Mouse (Mus musculus) lung, postnatal 14 days (tissue): ENCODE data around the gene Srgap3.
A peak's percentile ranks its signal among the peaks of the same experiment; 100 is the strongest.
"Not testable (repeated sequence)": the region's sequence is repeated elsewhere in the genome, so short reads cannot be mapped to it uniquely, and the experiment has no call there.

Experiments used
- DNase-seq: peaks from one replicate; pipeline ENCODE4 v3.0.0; 2021

Gene Srgap3

GRCm38 (mm10) chr6:112733942-112734341 is 213.1 kb downstream of the Srgap3 start:
- no peak for DNase-seq

GRCm38 (mm10) chr6:112732434-112732833 is 214.6 kb downstream of the Srgap3 start:
- DNase-seq: no peak

- DNase-seq: no peak
These were observed 215.7 kb downstream of the Srgap3 start for GRCm38 (mm10) chr6:112731386-112731785.

GRCm38 (mm10) chr6:112728760-112729422 is 218.2 kb downstream of the Srgap3 start:
- peak; percentile 59 for DNase-seq

- no peak for DNase-seq
These were observed 221.6 kb downstream of the Srgap3 start for GRCm38 (mm10) chr6:112725468-112725867.

DNA sequence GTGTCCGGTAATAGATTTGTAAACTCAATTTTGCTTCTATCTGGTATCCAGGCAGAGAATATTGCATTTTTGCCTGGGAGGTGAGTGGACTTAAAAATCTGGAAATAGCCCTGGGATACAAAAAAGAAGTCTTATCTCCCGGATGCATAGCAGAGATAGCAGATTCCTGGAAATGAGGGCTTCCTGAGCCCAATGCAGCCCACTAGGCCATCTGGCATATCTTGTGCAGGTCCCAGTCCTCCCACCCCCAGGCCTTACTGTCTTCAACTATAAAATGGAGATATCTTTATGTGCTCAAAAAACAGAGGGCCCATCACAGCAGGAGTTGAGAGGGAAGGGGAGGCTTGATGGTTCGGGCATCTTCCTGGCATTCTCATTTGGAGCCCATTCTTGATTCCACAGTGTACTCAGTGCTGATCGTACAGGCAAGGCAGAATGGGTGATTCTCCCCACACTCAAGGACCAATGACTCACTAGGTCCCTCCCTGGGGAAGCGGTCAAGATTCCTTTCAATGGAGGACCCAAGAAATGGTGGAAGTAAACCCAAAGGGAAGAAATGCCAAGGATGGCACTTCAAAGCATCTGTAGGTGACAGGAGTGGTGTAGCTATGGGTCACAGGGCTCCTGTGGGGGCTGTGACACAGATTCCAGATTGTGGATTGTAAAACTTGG is 226.5 kb downstream of the Srgap3 start:
- DNase-seq: no peak

DNA sequence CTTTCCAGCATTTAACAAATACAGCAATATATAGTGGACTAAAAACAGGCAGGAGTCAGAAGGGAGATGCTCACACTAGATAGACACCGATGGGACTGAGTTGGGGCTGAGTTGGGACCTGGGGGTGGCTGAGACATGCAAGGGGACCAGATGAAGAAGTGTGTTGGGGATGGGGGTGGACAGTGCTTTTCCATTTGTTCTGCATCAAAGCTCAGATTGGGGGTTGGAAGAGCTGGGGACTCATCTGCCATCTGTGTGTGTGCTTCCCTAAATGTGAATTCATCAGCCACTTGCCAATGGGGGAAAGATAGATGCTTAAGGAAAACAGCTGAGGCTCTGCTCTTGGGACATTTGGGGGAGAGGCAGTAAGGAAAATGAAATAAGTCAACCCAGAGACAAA is 227.1 kb downstream of the Srgap3 start:
- no peak for DNase-seq

DNA sequence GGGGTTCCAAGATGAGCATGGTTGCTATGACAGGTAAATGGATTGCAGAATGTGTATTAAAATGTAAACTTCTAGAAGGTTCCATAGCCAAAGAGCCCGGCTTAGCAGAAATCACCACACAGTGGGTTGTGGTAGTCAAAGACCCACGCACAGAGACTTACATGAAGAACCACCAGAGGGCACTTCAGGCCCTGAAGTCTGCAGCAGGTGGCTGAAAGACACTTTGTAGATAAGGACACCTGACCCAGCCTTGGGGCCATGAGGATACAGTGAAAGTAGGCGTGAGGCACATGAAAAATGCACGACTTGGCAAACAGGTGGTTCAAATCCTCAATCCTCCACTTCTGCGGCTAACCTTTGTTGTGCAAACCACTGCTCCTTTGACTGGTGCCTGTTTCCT is 229.9 kb downstream of the Srgap3 start:
- DNase-seq: peak; percentile 30

DNA sequence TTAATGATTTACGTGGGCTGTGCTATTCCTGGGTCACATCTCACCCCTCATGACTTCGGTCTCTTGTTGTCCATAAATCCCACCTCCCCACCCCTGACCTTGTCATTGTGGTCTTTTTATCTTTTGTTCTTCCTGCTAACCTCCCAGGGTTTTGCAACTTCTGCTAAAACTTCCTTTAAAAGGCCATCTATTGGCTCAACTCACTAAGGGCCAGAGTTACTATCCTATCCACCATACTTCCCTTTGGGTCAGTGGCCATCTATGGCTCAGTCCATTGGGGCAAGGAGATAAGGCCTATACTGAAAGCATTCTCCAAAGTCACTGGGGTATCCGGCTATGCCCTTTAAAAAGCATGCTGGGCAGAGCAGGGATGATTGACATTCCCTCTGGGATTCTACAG is 233.1 kb downstream of the Srgap3 start:
- DNase-seq: no peak

- not testable (repeated sequence) for DNase-seq
These were observed 244.8 kb downstream of the Srgap3 start for GRCm38 (mm10) chr6:112702296-112702695.

DNA sequence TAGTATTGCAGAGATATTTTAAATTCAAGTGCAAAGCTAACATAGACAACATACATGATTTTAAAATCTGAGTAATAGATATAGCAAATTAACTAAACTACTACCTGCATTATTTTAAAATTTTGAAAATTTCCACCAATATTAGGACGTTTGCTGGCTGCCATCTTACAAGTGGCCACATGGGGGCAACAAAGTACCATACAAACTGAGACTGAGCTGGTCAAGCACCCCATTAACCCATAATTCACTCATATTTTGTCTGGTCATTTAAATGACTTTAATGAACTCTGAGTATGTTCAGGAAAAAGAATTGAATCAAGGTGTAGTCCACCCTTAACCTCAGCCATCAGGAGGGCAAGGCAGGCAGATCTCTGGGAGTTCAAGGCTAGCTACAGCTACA is 246.7 kb downstream of the Srgap3 start:
- DNase-seq: peak; percentile 69

DNA sequence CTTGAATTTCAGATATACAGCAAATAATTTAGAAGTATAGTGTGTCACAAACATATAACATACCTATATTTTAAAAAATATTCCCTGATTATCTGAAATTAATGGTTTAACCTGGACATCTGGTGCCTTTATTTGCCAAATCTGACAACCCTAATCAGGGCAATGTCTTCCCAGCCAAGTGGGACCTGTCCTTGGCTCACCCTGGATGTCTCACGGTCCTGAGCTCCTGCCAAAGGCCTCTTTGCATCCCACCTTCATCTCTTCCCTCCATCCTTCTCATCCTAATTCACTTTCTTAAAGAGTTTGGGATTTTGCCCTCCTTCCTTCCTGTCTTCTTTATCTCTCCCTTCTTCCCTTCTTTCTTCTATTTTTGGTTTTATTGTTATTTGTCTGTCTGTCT is 248.0 kb downstream of the Srgap3 start:
- no peak for DNase-seq

GRCm38 (mm10) chr6:112696056-112696950 is 250.8 kb downstream of the Srgap3 start, which contains the start of gene Rad18:
Gene Rad18, minus strand, starts transcription at chr6:112696686.
- DNase-seq: peak; percentile 85

DNA sequence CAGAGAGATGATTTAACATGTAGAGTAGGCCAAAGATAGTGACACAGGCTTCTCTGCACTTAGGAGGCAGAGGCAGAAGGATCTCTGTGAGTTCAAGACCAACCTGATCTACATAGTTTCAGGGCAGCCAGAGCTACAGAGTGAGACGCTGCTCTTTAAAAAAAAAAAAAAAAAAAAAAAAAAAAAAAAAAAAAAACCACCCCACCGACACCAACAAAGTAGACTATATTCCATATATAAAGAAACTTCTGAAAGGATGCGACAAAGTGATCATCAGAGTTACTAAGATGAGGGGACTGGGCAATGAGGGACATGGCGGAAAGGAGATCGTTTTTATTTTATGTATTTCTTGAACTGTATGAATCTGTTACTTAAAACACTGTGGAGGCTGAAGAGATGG is 252.6 kb downstream of the Srgap3 start:
- no peak for DNase-seq

GRCm38 (mm10) chr6:112691523-112691922 is 255.5 kb downstream of the Srgap3 start:
- no peak for DNase-seq

DNA sequence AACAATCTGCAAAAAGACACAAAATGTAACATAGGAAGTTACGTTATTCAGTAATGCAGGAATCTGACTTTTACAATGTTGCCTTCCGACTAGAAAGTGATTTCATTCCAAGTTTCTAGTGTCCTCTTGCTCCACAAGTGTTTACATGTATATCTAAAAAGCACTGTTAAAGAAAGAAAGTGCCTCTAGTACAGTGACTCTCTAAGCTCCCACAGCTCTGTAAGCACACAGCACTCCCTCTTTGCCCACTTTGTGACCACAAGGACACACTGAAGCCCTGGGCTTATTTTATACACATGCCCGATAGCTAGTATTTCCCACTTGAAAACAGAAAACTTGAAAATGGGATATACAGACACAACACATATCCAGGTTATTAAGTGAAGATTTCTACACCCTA is 259.0 kb downstream of the Srgap3 start:
- DNase-seq: no peak

DNA sequence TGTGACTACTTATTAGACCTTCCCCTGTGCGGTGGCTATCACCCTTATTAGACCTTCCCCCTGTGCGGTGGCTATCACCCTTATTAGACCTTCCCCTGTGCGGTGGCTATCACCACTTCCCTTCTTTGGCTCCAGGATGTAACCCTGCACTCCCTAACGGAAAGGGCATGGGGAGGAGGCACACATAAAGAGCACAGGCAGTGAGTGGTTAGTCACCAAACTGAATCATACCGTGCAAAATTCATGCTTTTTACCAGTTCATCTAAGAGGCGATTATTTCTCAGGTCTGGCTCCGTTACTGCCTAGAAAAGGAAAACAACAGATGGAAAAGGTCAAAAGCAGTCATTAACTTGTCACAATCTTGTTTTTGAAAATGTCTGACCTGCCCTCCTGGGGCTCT is 260.6 kb downstream of the Srgap3 start:
- no peak for DNase-seq

DNA sequence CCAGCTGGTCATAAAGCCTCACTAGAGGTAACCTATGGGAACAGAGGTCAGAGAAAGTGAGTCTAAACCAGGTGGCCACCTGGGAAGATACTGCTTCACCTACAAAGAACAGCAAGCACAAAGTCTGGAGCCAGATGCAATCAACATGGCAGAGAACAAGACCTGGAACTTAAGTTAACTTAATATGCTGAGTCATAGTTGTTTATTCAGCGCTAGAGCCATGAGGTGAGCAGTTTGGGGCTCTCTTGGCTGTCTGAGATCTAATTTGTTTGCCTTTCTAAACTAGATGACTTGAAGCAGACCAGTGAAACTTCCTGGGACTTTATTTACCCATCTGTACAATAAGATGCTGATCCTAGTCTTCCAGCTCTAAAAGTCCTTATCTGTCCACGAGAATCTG is 263.0 kb downstream of the Srgap3 start:
- no peak for DNase-seq
